Mouse (Mus musculus) G1E (cell line): ENCODE data around the gene Crabp2.

Experiments
- CTCF ChIP-seq: IDR thresholded peaks from 2 replicates; pipeline ENCODE4 v1.5.1; 2012; ENCODE audit warnings: low read depth, low read length, inconsistent platforms, mixed read lengths
- GATA1 ChIP-seq: IDR thresholded peaks from 2 replicates; pipeline ENCODE4 v1.6.1; 2012; ENCODE audit warnings: borderline replicate concordance, low read length, inconsistent platforms, mixed read lengths
- GATA2 ChIP-seq: IDR thresholded peaks from 2 replicates; pipeline ENCODE4 v1.6.1; 2012; ENCODE audit warnings: low read depth, low read length, inconsistent platforms, borderline replicate concordance
- POLR2AphosphoS5 ChIP-seq: IDR thresholded peaks from 2 replicates; pipeline ENCODE4 v1.6.1; 2012; ENCODE audit warnings: low read depth, low read length, inconsistent platforms; ENCODE audit not compliant: insufficient replicate concordance
- TAL1 ChIP-seq: conservative IDR thresholded peaks from 2 replicates; pipeline ENCODE4 v1.6.1; 2012; ENCODE audit warnings: low read depth, low read length, inconsistent platforms, mixed read lengths

- no peak for TF ChIP-seq CTCF
- TF ChIP-seq TAL1 = no peak
- no peak for TF ChIP-seq GATA1
- no peak for TF ChIP-seq POLR2AphosphoS5
- TF ChIP-seq GATA2 = no peak
These were observed 37.2 kb downstream of the Crabp2 start for GRCm38 (mm10) chr3:87985505-87986320.
